Mouse (Mus musculus): ENCODE measurements at regions not wholly inside any gene's neighbourhood (a gene's known extent, or its start where the extent isn't known, plus 50 kb on each side); places are given as distances from the start of the nearest gene placed in this dataset.

DNA sequence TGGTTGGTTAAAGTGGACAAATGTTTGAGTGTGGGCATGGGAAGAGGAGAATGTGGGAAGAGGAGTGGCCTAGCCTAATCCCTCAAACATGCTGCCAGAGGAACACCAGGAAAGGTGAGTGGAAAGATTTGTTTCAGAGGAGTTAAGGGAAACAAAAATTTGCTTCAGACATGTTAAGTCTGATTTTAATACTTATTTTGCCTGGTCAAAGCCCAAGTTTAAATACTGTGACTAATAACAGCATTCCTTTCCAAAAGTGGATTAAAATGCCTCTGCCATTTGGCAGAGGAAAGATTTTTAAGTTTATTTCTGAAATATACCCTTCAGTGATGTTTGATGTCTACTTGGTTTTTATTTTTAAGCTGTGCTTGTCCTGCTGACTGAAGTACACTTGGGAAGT lies 174.6 kb upstream of the Btg1 start:
- dilution Hi-C loops (cut with MboI; ENCODE audit: extremely low pct_ligation_motif_present, extremely low pct_unique_long_range_greater_than_20kb, low sequenced_read_pairs) = no loop called here
- in situ Hi-C loops (cut with MboI; ENCODE audit: low pct_ligation_motif_present, low pct_unique_long_range_greater_than_20kb, low sequenced_read_pairs) = no loop called here

GRCm38 (mm10) chr10:96450266-96450665 lies 166.5 kb upstream of the Btg1 start:
- Histone ChIP-seq H3K9ac (ENCODE audit: insufficient read depth, low read depth) (no peak overlapping the region), H3K4me3 (replicated peaks in 1 of 3; ENCODE audit: low read depth in 2 of 3, low read length in 2 of 3, poor library complexity in 1 of 3) (no peak overlapping the region), H3K4me1 (ENCODE audit: control insufficient read depth in 1 of 2, insufficient read depth in 2 of 2) (no peaks in the 10 kb centered on the region), H3K4me2 (ENCODE audit: insufficient read depth, low read depth, poor library complexity, severe bottlenecking) (no peak overlapping the region), H3K9me3 (replicated peaks; ENCODE audit: low read length) (no peaks in the 10 kb centered on the region), H3K27ac (ENCODE audit: insufficient read depth, low read depth) (no peak overlapping the region), H3K36me3 (replicated peaks in 1 of 2; ENCODE audit: control insufficient read depth in 1 of 2, insufficient read depth in 1 of 2, low read length in 1 of 2) (no peaks in the 10 kb centered on the region), H3K79me2 (replicated peaks; ENCODE audit: control insufficient read depth, extremely low read depth, insufficient read depth, poor library complexity, severe bottlenecking) (no peaks in the 10 kb centered on the region), H3K27me3 (replicated peaks) (no peaks in the 10 kb centered on the region)
- in situ Hi-C loops (cut with MboI; ENCODE audit: low pct_ligation_motif_present, low pct_unique_long_range_greater_than_20kb, low sequenced_read_pairs) (no loop called here), dilution Hi-C loops (cut with MboI; ENCODE audit: extremely low pct_ligation_motif_present, extremely low pct_unique_long_range_greater_than_20kb, low sequenced_read_pairs) (no loop called here)
- DNase-seq (ENCODE audit: extremely low read depth) = no peak
- TF ChIP-seq NELFE (IDR thresholded peaks at IDR 0.05; ENCODE audit: low read depth, low read length) = no peak
- no peak for TF ChIP-seq ZMIZ1 (IDR thresholded peaks at IDR 0.05; ENCODE audit: low read depth, low read length)
- no peak for TF ChIP-seq ELF1 (IDR thresholded peaks at IDR 0.05; ENCODE audit: low read depth, low read length)
- TF ChIP-seq MAFK (IDR thresholded peaks at IDR 0.05; ENCODE audit: insufficient replicate concordance, low read length) = no peak
- no peak for TF ChIP-seq SMC3 (IDR thresholded peaks at IDR 0.05; ENCODE audit: low read depth, low read length)
- TF ChIP-seq ZNF384 (IDR thresholded peaks at IDR 0.05; ENCODE audit: low read depth, low read length) = no peak

More for the DNA sequence above, 174.6 kb upstream of the Btg1 start:
- no peaks in the 10 kb centered on the region for H3K4me1 ChIP-seq (ENCODE audit: control insufficient read depth in 1 of 2, insufficient read depth in 2 of 2)
- H3K9me3 ChIP-seq (replicated peaks; ENCODE audit: low read length) = no peaks in the 10 kb centered on the region
- H3K36me3 ChIP-seq (replicated peaks in 1 of 2; ENCODE audit: control insufficient read depth in 1 of 2, insufficient read depth in 1 of 2, low read length in 1 of 2) = no peaks in the 10 kb centered on the region
- H3K4me2 ChIP-seq (ENCODE audit: insufficient read depth, low read depth, poor library complexity, severe bottlenecking) = no peak overlapping the region
- no peak overlapping the region for H3K4me3 ChIP-seq (replicated peaks in 1 of 3; ENCODE audit: low read depth in 2 of 3, low read length in 2 of 3, poor library complexity in 1 of 3)
- DNase-seq (ENCODE audit: extremely low read depth) = no peak
- no peak for TF ChIP-seq JUN (IDR thresholded peaks at IDR 0.05; ENCODE audit: insufficient read depth, low read depth, low read length)
- TF ChIP-seq ZC3H11A (IDR thresholded peaks at IDR 0.05; ENCODE audit: low read depth, low read length) = no peak
- TF ChIP-seq USF1 (IDR thresholded peaks at IDR 0.05; ENCODE audit: low read depth, low read length) = no peak
- TF ChIP-seq NELFE (IDR thresholded peaks at IDR 0.05; ENCODE audit: low read depth, low read length) = no peak
- no peak for TF ChIP-seq TCF12 (IDR thresholded peaks at IDR 0.05; ENCODE audit: low read depth, low read length)
- no peaks in the 10 kb centered on the region for H3K79me2 ChIP-seq (replicated peaks; ENCODE audit: control insufficient read depth, extremely low read depth, insufficient read depth, poor library complexity, severe bottlenecking)
- H3K9ac ChIP-seq (ENCODE audit: insufficient read depth, low read depth) = no peak overlapping the region
- H3K27ac ChIP-seq (ENCODE audit: insufficient read depth, low read depth) = no peak overlapping the region
- no peaks in the 10 kb centered on the region for H3K27me3 ChIP-seq (replicated peaks)

- Histone ChIP-seq H3K4me2 (ENCODE audit: insufficient read depth, low read depth, poor library complexity, severe bottlenecking) (no peak overlapping the region), H3K36me3 (replicated peaks in 1 of 2; ENCODE audit: control insufficient read depth in 1 of 2, insufficient read depth in 1 of 2, low read length in 1 of 2) (no peaks in the 10 kb centered on the region), H3K9me3 (replicated peaks; ENCODE audit: low read length) (no peaks in the 10 kb centered on the region), H3K9ac (ENCODE audit: insufficient read depth, low read depth) (no peak overlapping the region), H3K4me3 (replicated peaks in 1 of 3; ENCODE audit: low read depth in 2 of 3, low read length in 2 of 3, poor library complexity in 1 of 3) (no peak overlapping the region), H3K4me1 (ENCODE audit: control insufficient read depth in 1 of 2, insufficient read depth in 2 of 2) (peaks cover 0 to 3% of the 10 kb centered on the region in 2 experiments; a peak in 1 of 4 replicates), H3K27ac (ENCODE audit: insufficient read depth, low read depth) (no peak overlapping the region), H3K27me3 (replicated peaks) (no peaks in the 10 kb centered on the region), H3K79me2 (replicated peaks; ENCODE audit: control insufficient read depth, extremely low read depth, insufficient read depth, poor library complexity, severe bottlenecking) (no peaks in the 10 kb centered on the region)
- in situ Hi-C loops (cut with MboI; ENCODE audit: low pct_ligation_motif_present, low pct_unique_long_range_greater_than_20kb, low sequenced_read_pairs) = no loop called here
- no peak for DNase-seq (ENCODE audit: extremely low read depth)
- TF ChIP-seq MEF2A (IDR thresholded peaks at IDR 0.05; ENCODE audit: borderline replicate concordance, low read depth, low read length) (no peak), CHD2 (IDR thresholded peaks at IDR 0.05; ENCODE audit: low read length) (no peak), JUND (conservative IDR thresholded peaks at IDR 0.05; ENCODE audit: low read depth, low read length) (no peak), POLR2A (IDR thresholded peaks at IDR 0.05; ENCODE audit: low read depth, low read length) (no peak), ZKSCAN1 (IDR thresholded peaks at IDR 0.05; ENCODE audit: borderline replicate concordance, low read depth, low read length) (no peak), ETS1 (conservative IDR thresholded peaks at IDR 0.05; ENCODE audit: low read depth, low read length) (no peak), MAX (IDR thresholded peaks at IDR 0.05; ENCODE audit: low read length) (no peak), JUN (IDR thresholded peaks at IDR 0.05; ENCODE audit: insufficient read depth, low read depth, low read length) (no peak), SMC3 (IDR thresholded peaks at IDR 0.05; ENCODE audit: low read depth, low read length) (no peak), SIN3A (IDR thresholded peaks at IDR 0.05; ENCODE audit: low read length) (no peak), TCF12 (IDR thresholded peaks at IDR 0.05; ENCODE audit: low read depth, low read length) (no peak), NELFE (IDR thresholded peaks at IDR 0.05; ENCODE audit: low read depth, low read length) (no peak), KAT2A (IDR thresholded peaks at IDR 0.05; ENCODE audit: insufficient replicate concordance, low read length) (no peak), TBP (conservative IDR thresholded peaks at IDR 0.05; ENCODE audit: low read depth, low read length) (no peak), CHD1 (IDR thresholded peaks at IDR 0.05; ENCODE audit: low read depth, low read length) (no peak), ZNF384 (IDR thresholded peaks at IDR 0.05; ENCODE audit: low read depth, low read length) (no peak), HCFC1 (IDR thresholded peaks at IDR 0.05; ENCODE audit: low read depth, low read length) (no peak), BHLHE40 (IDR thresholded peaks at IDR 0.05; ENCODE audit: low read depth, low read length) (no peak), MYC (IDR thresholded peaks at IDR 0.05; ENCODE audit: low read depth, low read length) (no peak), RCOR1 (conservative IDR thresholded peaks at IDR 0.05; ENCODE audit: low read depth, low read length) (no peak)
- dilution Hi-C loops (cut with MboI; ENCODE audit: extremely low pct_ligation_motif_present, extremely low pct_unique_long_range_greater_than_20kb, low sequenced_read_pairs) = no loop called here
These were observed 161.9 kb upstream of the Btg1 start for GRCm38 (mm10) chr10:96454857-96455256.

Measured in CH12.LX (cell line).